Mouse (Mus musculus) liver, adult 2 months (tissue): ENCODE data around the gene Ypel3.

Experiments used
- CTCF ChIP-seq: fragments of 200-500 bp; IDR thresholded peaks from 2 replicates; pipeline ENCODE4 v1.5.1; 2011; ENCODE audit warnings: low read depth, low read length, control low read depth
- POLR2A ChIP-seq: fragments of 200-500 bp; IDR thresholded peaks from 2 replicates; pipeline ENCODE4 v1.6.1; 2011; ENCODE audit warnings: low read length, control low read depth; ENCODE audit not compliant: insufficient read depth; ENCODE audit errors: extremely low read depth

DNA sequence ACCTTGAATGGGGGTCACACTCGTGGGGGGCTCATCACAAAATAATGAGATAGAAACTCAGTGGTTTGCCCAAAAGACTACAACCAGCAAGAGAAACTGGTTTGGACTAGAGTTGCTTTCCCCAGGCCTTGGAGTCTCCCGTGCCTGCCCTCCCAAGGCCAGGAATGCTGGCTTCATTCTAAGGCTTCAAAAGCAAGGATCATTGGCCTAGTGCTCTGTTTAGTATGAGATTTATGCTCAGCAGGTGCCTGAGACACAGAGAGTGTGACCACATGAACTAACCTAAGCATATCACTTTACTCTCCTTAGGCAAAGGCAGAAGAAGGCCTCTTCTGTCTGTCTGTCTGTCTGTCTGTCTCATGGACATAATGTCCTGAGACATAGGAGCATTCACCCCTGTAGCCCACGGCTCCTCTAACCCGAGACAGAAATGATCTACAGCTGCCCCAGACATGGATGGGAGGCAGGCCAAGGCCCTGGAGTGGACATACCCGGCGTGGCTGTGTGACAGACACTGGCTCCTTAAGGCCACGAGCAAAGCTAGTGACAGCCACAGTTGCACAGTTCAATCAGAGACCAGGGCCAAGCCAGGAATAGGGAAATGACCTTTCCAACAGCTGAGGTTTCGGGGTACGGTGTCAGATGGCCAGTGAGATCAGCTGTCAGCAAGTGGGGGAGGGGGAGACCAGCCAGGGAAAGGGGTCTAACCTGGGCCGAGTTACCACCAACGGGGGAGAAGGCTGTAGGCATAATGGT lies 25.6 kb downstream of the Ypel3 start:
- no peak for TF ChIP-seq CTCF
- TF ChIP-seq POLR2A: no peak
